Mouse (Mus musculus): Measurements from ENCODE around the gene Jmjd8. TPM values are rescaled to one million over a fixed set of nuclear protein-coding genes. Genes with fewer than 3 reads are reported as not detected.

The Jmjd8 gene
- polyA plus RNA-seq, 1 experiment from 2014 or later: 61.9 TPM

DNA sequence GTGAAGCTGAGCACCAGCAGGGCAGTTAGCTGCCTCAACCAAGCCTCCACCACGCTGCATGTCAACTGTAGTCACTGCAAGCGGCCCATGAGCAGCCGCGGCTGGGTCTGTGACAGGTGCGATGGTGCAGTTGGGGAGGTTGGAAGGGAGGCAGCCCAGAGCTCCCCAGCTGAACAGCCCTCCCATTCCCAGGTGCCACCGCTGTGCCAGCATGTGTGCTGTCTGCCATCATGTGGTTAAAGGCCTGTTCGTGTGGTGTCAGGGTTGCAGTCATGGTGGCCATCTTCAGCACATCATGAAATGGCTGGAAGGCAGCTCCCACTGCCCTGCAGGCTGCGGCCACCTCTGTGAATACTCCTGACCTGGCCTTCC lies 458 bp upstream of the Jmjd8 start:
- peak overlapping the region; percentile 86; the same call in 1 of the 2 replicates for H3K9ac ChIP-seq
- no peaks in the 10 kb centered on the region for H3K27me3 ChIP-seq (replicated peaks)
- peaks cover 82% of the 10 kb centered on the region for H3K4me1 ChIP-seq
- H3K27ac ChIP-seq: peak overlapping the region; percentile 91
- WGBS: 83% methylated on average over 8 of the region's 8 CpGs
- peak overlapping the region; percentile 66 for H3K4me3 ChIP-seq
- H3K4me2 ChIP-seq: peak overlapping the region; percentile 80
- no peak for ATAC-seq (replicated peaks)
- no peaks in the 10 kb centered on the region for H3K9me3 ChIP-seq
- 0 out of 2 replicates have a peak, but pooled peaks cover 31% of the 10 kb centered on the region for H3K36me3 ChIP-seq (replicated peaks)

DNA sequence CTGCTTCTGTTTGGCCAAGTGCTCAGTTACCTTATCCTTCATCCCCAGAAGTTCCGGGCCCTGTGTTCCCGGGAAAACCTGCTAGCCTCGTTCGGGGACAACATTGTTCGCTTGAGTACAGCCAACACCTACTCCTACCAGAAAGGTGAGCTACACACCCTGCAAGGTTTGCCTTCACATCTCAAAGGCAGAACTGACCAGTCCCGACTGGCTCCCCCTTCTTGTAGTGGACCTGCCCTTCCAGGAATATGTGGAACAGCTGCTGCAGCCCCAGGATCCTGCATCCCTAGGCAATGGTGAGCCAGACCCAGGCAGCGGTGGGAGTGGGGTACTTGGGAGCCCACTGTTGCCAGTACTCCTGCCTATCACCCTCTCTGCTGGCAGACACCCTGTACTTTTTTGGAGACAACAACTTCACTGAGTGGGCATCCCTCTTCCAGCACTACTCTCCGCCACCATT lies 921 bp downstream of the Jmjd8 start:
- Histone ChIP-seq H3K4me3 (peak overlapping the region; percentile 66), H3K36me3 (replicated peaks) (0 out of 2 replicates have a peak, but pooled peaks cover 31% of the 10 kb centered on the region), H3K4me2 (peak overlapping the region; percentile 80), H3K27ac (peak overlapping the region; percentile 91), H3K27me3 (replicated peaks) (no peaks in the 10 kb centered on the region), H3K9me3 (no peaks in the 10 kb centered on the region), H3K9ac (peak overlapping the region; percentile 86), H3K4me1 (peaks cover 84% of the 10 kb centered on the region)
- no peak for ATAC-seq (replicated peaks)
- WGBS: 36% methylated on average over 8 of the region's 8 CpGs

DNA sequence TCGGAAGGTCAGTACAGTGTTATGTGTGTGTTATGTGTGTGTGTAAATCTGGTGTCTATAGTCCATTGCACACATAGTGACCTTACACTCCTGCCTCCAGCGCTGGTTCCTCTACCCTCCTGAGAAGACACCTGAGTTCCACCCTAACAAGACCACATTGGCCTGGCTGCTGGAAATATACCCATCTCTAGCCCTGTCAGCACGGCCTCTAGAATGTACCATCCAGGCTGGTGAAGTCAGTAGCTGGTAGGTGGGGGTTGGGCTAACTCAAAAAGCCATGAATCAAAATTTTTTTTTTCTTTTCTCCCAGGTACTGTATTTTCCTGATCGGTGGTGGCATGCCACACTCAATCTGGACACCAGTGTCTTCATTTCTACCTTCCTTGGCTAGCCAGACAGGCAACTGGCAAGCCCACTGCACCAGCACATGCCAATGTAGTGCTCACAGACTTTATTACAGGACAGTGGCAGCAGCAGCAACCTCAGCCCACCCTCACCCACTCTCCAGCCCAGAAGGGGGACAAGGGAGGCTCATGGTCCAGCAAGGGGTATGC lies 1.6 kb downstream of the Jmjd8 start:
- Histone ChIP-seq H3K27me3 (replicated peaks) (no peaks in the 10 kb centered on the region), H3K4me2 (peak overlapping the region; percentile 80), H3K27ac (no peak overlapping the region), H3K4me1 (peaks cover 84% of the 10 kb centered on the region), H3K36me3 (replicated peaks) (0 out of 2 replicates have a peak, but pooled peaks cover 31% of the 10 kb centered on the region), H3K9me3 (no peaks in the 10 kb centered on the region), H3K4me3 (peak overlapping the region; percentile 66), H3K9ac (no peak overlapping the region)
- WGBS: 94% methylated on average over 4 of the region's 4 CpGs
- no peak for ATAC-seq (replicated peaks)

DNA sequence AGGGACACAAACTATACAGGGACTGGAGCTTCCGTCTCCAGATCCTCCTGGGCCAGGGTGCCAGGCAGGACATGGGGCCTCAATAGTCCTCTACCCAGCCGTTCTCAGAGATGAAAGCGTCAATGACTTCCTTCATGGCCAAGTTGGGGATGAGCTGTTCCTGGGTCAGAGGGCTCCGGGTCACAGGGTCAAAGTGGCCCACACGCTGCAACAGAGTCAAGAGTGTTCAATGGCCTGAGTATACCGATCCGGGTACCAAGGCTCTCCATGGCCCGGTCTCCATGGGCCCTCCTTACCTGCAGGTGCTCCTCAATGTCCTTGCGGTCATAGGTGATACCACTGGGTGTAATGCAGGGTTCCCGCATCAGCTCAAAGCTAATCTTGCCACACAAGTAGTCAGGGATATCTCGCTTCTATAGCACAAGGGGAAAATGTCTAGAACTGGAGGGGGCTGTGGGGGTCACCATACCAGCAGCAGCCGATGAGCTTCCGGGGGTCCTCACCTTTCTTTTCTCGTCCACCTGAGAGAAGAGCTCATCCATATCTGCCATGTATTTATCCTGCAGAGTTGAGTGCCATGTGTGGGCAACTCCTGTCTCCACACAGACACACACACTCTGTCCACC lies 2.3 kb downstream of the Jmjd8 start:
- peak overlapping the region; percentile 95 for H3K4me2 ChIP-seq
- no peak overlapping the region; the same call in 1 of the 2 replicates for H3K4me3 ChIP-seq
- H3K36me3 ChIP-seq (replicated peaks): 0 out of 2 replicates have a peak, but pooled peaks cover 31% of the 10 kb centered on the region
- peaks cover 84% of the 10 kb centered on the region for H3K4me1 ChIP-seq
- H3K27me3 ChIP-seq (replicated peaks): no peaks in the 10 kb centered on the region
- no peak for ATAC-seq (replicated peaks)
- no peaks in the 10 kb centered on the region for H3K9me3 ChIP-seq
- no peak overlapping the region for H3K9ac ChIP-seq
- WGBS: 86% methylated on average over 14 of the region's 14 CpGs
- H3K27ac ChIP-seq: no peak overlapping the region

DNA sequence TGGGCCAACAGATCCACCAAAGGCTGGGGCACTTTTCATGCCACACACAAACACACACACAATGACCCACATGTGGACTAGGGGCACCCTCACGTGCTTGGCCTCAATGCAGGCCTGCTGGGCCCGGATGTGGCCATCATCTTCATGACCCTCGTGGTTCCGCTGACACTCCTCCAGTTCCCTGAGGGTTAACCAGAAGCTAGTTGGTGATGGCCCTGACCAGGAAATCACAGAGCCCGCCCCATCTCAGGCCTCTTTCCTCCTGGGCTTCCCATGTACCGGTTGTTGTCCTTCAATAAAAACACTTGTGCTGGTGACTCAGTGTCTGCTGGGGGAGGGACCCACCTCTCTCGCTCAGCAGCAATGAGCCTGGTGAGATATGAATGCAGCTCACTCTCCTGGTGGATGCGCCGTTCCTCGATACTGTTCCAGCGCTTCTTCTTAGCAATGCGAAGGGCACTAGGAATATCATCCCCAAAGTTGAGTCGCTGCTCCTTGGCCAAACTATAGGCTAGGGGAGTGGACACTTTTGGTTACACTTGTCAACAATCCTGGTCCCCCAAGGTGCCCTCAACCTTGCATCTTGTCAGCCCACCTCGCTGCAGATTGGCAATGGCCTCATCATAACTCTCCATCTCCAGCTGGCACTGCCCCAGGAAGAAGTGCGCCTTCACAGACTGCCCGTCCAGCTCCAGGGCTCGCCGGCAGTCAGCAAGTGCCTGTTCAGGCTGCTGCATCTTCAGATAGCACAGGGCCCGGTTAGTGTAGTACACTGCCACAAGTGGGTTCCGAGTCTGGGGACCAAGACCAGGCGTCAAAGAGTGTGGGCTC lies 3.0 kb downstream of the Jmjd8 start:
- Histone ChIP-seq H3K9ac (peak overlapping the region; percentile 77), H3K4me3 (peak overlapping the region; percentile 80), H3K4me1 (peaks cover 84% of the 10 kb centered on the region), H3K4me2 (peak overlapping the region; percentile 95), H3K27ac (peak overlapping the region; percentile 96), H3K36me3 (replicated peaks) (0 out of 2 replicates have a peak, but pooled peaks cover 30% of the 10 kb centered on the region), H3K9me3 (no peaks in the 10 kb centered on the region), H3K27me3 (replicated peaks) (no peaks in the 10 kb centered on the region)
- 63% methylated on average over 21 of the region's 21 CpGs for WGBS
- no peak for ATAC-seq (replicated peaks)

DNA sequence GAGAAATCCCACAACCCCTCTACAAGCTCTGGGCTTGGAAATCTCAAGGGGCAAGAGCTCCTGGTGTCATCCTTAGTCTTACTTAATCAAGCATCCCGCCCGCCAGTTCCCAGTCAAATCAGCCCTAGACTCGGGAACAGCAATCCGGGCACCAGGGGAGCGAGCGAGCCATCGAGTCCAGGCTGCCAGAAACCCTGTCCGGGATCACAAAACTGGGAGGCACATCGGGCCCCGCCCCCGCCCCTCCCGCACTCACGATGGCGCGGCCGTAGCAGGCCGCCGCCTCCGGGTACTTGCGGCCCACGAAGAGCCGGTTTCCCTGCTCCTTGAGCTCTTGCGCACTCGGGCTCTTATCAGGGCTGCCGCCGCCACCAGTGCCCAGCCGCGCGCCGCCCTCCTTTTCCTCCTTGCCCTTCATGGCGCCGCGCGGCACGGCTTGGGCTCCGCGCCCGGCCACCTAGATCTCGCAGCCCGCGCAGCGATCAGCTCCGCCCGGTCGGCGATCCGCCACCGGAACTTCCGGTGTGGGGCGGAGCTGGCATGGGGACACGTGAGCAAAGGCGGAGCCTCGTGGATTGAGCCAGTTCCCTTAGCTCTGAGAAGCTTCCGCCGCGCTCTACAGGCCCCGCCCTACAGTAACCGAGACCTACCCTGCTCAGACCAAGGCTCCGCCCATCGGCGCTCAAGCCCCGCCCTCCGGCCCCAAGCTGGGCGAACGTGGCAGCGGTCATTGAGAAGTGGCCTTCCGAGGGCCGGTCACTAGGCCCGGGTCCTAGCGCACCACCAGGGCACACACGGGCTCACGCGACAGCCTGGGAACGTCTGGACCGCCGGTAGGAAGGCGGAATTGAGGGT lies 4.0 kb downstream of the Jmjd8 start:
- no peaks in the 10 kb centered on the region for H3K27me3 ChIP-seq (replicated peaks)
- H3K4me2 ChIP-seq: peak overlapping the region; percentile 95
- H3K36me3 ChIP-seq (replicated peaks): 0 out of 2 replicates have a peak, but pooled peaks cover 21% of the 10 kb centered on the region
- WGBS: under 1% methylated on average over 76 of the region's 77 CpGs
- peak overlapping the region; percentile 77 for H3K9ac ChIP-seq
- H3K9me3 ChIP-seq: no peaks in the 10 kb centered on the region
- ATAC-seq (replicated peaks): peak; percentile 91
- peak overlapping the region; percentile 80 for H3K4me3 ChIP-seq
- H3K4me1 ChIP-seq: peaks cover 84% of the 10 kb centered on the region
- H3K27ac ChIP-seq: peak overlapping the region; percentile 96

DNA sequence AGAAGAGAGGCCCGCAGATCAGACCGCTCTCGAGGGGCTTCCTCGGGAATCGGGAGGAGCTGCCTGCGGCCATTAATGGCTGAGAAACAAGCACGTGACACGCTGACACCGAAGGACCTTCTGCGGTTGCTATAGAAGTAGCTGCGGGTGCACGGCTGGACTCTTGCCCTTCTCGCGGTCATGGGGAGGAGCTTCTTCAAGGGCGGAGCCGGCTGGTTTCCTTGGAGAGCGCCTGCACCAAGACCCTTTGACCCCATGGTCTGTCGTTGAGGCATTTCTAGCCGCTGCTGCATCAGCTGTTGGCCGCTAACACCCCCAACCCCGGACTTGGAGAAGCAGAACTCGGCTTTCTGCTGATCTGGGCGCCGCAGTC lies 4.6 kb downstream of the Jmjd8 start, which contains the start of gene Stub1:
TSS of gene Stub1 (minus strand) at position 114 of the 373 bp plus-strand sequence.
- Histone ChIP-seq H3K9ac (peak within 1 kb of the TSS; percentile 77), H3K4me1 (peaks cover 84% of the 10 kb centered on the region), H3K27ac (peak within 1 kb of the TSS; percentile 96), H3K4me3 (peak within 1 kb of the TSS; percentile 80), H3K27me3 (replicated peaks) (no peaks in the 10 kb centered on the region), H3K9me3 (no peaks in the 10 kb centered on the region), H3K36me3 (replicated peaks) (0 out of 2 replicates have a peak, but pooled peaks cover 19% of the 10 kb centered on the region), H3K4me2 (peak within 1 kb of the TSS; percentile 95)
- peak; percentile 41 for ATAC-seq (replicated peaks)
- WGBS: under 1% methylated on average over 24 of the region's 24 CpGs

- H3K4me3 ChIP-seq: peak overlapping the region; percentile 80
- peak overlapping the region; percentile 95 for H3K4me2 ChIP-seq
- 59% methylated on average over 6 of the region's 6 CpGs for WGBS
- 0 out of 2 replicates have a peak, but pooled peaks cover 19% of the 10 kb centered on the region for H3K36me3 ChIP-seq (replicated peaks)
- H3K4me1 ChIP-seq: peaks cover 80% of the 10 kb centered on the region
- no peaks in the 10 kb centered on the region for H3K27me3 ChIP-seq (replicated peaks)
- H3K27ac ChIP-seq: peak overlapping the region; percentile 96
- peak overlapping the region; percentile 77 for H3K9ac ChIP-seq
- no peaks in the 10 kb centered on the region for H3K9me3 ChIP-seq
- ATAC-seq (replicated peaks): no peak
These were observed 5.4 kb downstream of the Jmjd8 start for GRCm38 (mm10) chr17:25833961-25834594.

DNA sequence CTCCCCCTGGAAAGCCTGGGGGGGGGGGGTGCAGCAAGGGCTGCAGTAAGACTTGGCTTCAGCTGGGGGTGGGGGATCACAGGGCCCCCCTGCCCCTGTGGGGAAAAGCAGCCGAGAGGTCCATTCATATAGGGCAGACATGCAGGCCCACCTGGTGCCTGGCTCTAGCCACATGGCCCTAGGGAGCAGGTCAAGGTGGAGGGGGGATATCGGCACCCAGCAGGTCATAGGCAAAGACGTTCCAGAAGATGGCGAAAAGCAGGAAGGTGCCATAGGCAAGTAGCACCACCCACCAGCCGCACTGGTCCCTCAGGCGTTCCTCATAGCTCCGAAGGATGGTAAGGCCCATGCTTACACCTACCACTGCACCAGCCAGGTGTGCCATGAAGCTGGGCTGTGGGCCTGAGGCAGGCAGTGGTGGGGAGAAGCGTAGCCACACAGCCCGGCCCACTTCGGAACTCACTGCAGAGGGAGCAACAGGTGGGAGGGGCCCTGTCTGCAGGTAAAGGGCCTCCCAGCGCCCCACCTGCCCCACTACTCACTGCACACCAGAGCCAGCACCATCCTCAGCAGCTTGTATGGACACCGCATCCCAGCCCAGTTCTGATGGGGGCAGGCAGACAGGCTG lies 6.0 kb downstream of the Jmjd8 start:
- Histone ChIP-seq H3K4me1 (peaks cover 75% of the 10 kb centered on the region), H3K27ac (0 out of 2 replicates have a peak overlapping the region, but pooled peaks have one; percentile 96), H3K36me3 (replicated peaks) (0 out of 2 replicates have a peak, but pooled peaks cover 24% of the 10 kb centered on the region), H3K4me2 (peak overlapping the region; percentile 95), H3K9ac (peak overlapping the region; percentile 77; the same call in 1 of the 2 replicates), H3K27me3 (replicated peaks) (no peaks in the 10 kb centered on the region), H3K9me3 (no peaks in the 10 kb centered on the region), H3K4me3 (peak overlapping the region; percentile 80)
- 89% methylated on average over 12 of the region's 12 CpGs for WGBS
- no peak for ATAC-seq (replicated peaks)

- H3K27ac ChIP-seq: no peak overlapping the region
- 93% methylated on average over 7 of the region's 7 CpGs for WGBS
- H3K4me3 ChIP-seq: no peak overlapping the region
- H3K27me3 ChIP-seq (replicated peaks): no peaks in the 10 kb centered on the region
- 0 out of 2 replicates have a peak overlapping the region, but pooled peaks have one; percentile 70 for H3K9ac ChIP-seq
- H3K9me3 ChIP-seq: no peaks in the 10 kb centered on the region
- H3K36me3 ChIP-seq (replicated peaks): peaks cover 22% of the 10 kb centered on the region; the same call in 1 of the 2 replicates
- H3K4me1 ChIP-seq: peaks cover 69% of the 10 kb centered on the region
- H3K4me2 ChIP-seq: peak overlapping the region; percentile 95; the same call in 1 of the 2 replicates
- no peak for ATAC-seq (replicated peaks)
These were observed 6.6 kb downstream of the Jmjd8 start for GRCm38 (mm10) chr17:25835301-25835700.
